Mouse (Mus musculus): ENCODE measurements at regions not wholly inside any gene's neighbourhood (a gene's known extent, or its start where the extent isn't known, plus 50 kb on each side); places are given as distances from the start of the nearest gene placed in this dataset.

GRCm38 (mm10) chr13:57191195-57191594, 295.4 kb upstream of the Trpc7 start:
- TF ChIP-seq POLR2A (IDR thresholded peaks at IDR 0.05; ENCODE audit: borderline replicate concordance, extremely low read depth, insufficient read depth, insufficient read length, poor library complexity, severe bottlenecking) (no peak), CTCF (IDR thresholded peaks at IDR 0.05; ENCODE audit: borderline replicate concordance, extremely low read depth, insufficient read depth, insufficient read length) (no peak)
